Mouse (Mus musculus): Measurements from ENCODE around the gene Arhgap5. TPM values are rescaled to one million over a fixed set of nuclear protein-coding genes. Genes with fewer than 3 reads are reported as not detected.

Arhgap5 gene
- total RNA-seq, 2 experiments from 2014 or later = 140 to 143 TPM

Other genes with a start within 250 kb of the Arhgap5 start
- 100 to 1,000 TPM; 130 TPM for gene Akap6, start 195.4 kb downstream of the Arhgap5 start, total RNA-seq (2021)